Mouse (Mus musculus) C2C12 (cell line): ENCODE data around the gene Rnf144a.

Experiments
- CEBPB ChIP-seq: IDR thresholded peaks from one replicate; pipeline ENCODE4 v1.6.1; 2011; ENCODE audit warnings: low read depth, mild to moderate bottlenecking, control low read depth, moderate library complexity
- CTCF ChIP-seq: IDR thresholded peaks from one replicate; pipeline ENCODE4 v1.5.1; 2011; ENCODE audit not compliant: control insufficient read depth, insufficient read depth, insufficient read length
- FOSL1 ChIP-seq: IDR thresholded peaks from one replicate; pipeline ENCODE4 v1.8.0; 2011; ENCODE audit warnings: mild to moderate bottlenecking, low read length; ENCODE audit not compliant: poor library complexity, insufficient read depth, severe bottlenecking
- MAX ChIP-seq: IDR thresholded peaks from one replicate; pipeline ENCODE4 v1.6.1; 2011; ENCODE audit warnings: mild to moderate bottlenecking, control low read depth
- MYOD1 ChIP-seq: IDR thresholded peaks from one replicate; pipeline ENCODE4 v1.6.1; 2011; ENCODE audit warnings: low read depth; ENCODE audit not compliant: control insufficient read depth, insufficient read length
- USF1 ChIP-seq: IDR thresholded peaks from one replicate; pipeline ENCODE4 v1.6.1; 2011; ENCODE audit warnings: low read depth, mild to moderate bottlenecking, control low read depth, moderate library complexity

GRCm38 (mm10) chr12:26444511-26444910 lies 29.5 kb upstream of the Rnf144a start:
- TF ChIP-seq CTCF (no peak), USF1 (no peak), MAX (no peak), MYOD1 (no peak), FOSL1 (no peak), CEBPB (no peak)
